Mouse (Mus musculus) hindbrain, postnatal 0 days (tissue): ENCODE measurements around the gene Myo16. TPM values are rescaled to one million over a fixed set of nuclear protein-coding genes. Genes with fewer than 3 reads are reported as not detected.

ENCODE experiments used
- ATAC-seq: fragments of 200-750 bp; cut with Nextera tagmentation; 2 replicates; pipeline ENCODE4 v1.8.0; 2017; ENCODE audit warnings: mild to moderate bottlenecking, moderate TSS enrichment, moderate library complexity
- DNase-seq: peaks from one replicate; pipeline ENCODE4 v3.0.0-alpha.2; 2015; ENCODE audit warnings: low spot score
- H3K27ac ChIP-seq: fragments of 300-500 bp; sonication (generic); 2 replicates; pipeline ENCODE4 v1.5.1; 2014; ENCODE audit warnings: mild to moderate bottlenecking
- H3K27me3 ChIP-seq: fragments of 300-500 bp; sonication (generic); 2 replicates; pipeline ENCODE4 v1.6.1; 2014; ENCODE audit warnings: low read length, mixed read lengths; ENCODE audit not compliant: insufficient read depth
- H3K36me3 ChIP-seq: fragments of 300-500 bp; sonication (generic); 2 replicates; pipeline ENCODE4 v1.6.1; 2014; ENCODE audit warnings: low read length, mixed read lengths; ENCODE audit not compliant: insufficient read depth
- H3K4me1 ChIP-seq: fragments of 300-500 bp; sonication (generic); 2 replicates; pipeline ENCODE4 v1.6.1; 2014; ENCODE audit warnings: antibody characterized with exemption, low read length, mixed read lengths; ENCODE audit not compliant: insufficient read depth
- H3K4me2 ChIP-seq: fragments of 300-500 bp; sonication (generic); 2 replicates; pipeline ENCODE4 v1.6.1; 2014; ENCODE audit warnings: low read depth, mild to moderate bottlenecking, low read length, moderate library complexity, mixed read lengths
- H3K4me3 ChIP-seq: fragments of 300-500 bp; sonication (generic); 2 replicates; pipeline ENCODE4 v1.5.1; 2014; ENCODE audit warnings: low read length
- H3K9ac ChIP-seq: fragments of 300-500 bp; sonication (generic); replicated peaks from 2 replicates; pipeline ENCODE4 v1.6.1; 2014; ENCODE audit warnings: mild to moderate bottlenecking, low read length, moderate library complexity, mixed read lengths
- H3K9me3 ChIP-seq: fragments of 300-500 bp; sonication (generic); 2 replicates; pipeline ENCODE4 v1.6.1; 2016; ENCODE audit warnings: low read length, mixed read lengths
- CTCF ChIP-seq: IDR thresholded peaks from 2 replicates; pipeline ENCODE4 v1.5.1; 2016; ENCODE audit warnings: antibody characterized with exemption, control low read depth, low read depth
- WGBS: fragments of 180-500 bp; shearing (Covaris S2); extraction: QIAGEN DNeasy Blood & Tissue Kit; methylation state at CpG from one replicate; pipeline ENCODE4 v1.1.7; 2014; 5-methylcytosine and 5-hydroxymethylcytosine counted together
- polyA plus RNA-seq: library from polyadenylated mRNA; unstranded; fragments of >200 nt; fragmentation: Nextera tagmentation; extraction: Ambion mirVana; gene quantifications from 2 replicates; pipeline ENCODE4 v1.2.1, GENCODE M21; 2015
- total RNA-seq: library from RNA; depleted of rRNA; stranded (reverse); fragments of >200 nt; gene quantifications from 2 replicates; pipeline ENCODE4 v1.2.3, GENCODE M21; 2014

Myo16 gene
- total and polyA plus RNA-seq, 2 experiments from 2014 or later, result 8.7 to 71.2 TPM

DNA sequence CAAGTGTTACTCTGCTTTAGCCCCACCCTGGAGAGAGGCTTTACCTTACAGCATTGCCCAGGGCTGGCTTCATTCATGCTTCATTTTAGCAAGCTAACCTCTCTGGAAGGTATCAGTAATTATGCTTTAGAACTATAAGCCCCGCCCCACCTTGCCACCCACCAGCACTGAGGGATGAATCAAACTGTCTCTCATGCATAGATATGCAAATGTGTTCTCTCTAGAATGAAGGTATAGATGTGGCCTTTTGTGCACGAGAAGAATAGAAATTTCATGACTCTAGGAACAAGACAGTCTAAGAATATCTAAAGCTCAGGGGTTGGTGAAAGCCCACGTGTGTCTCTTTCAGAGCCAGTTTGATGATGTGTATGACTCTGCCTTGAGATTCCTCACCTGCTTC is 288.9 kb downstream of the Myo16 start:
- DNase-seq (no peak), ATAC-seq (no peak)
- 28% methylated on average over 3 of the region's 3 CpGs for WGBS
- no peak overlapping the region for H3K27ac ChIP-seq
- H3K4me1 ChIP-seq, result no peaks in the 10 kb centered on the region
- no peak overlapping the region for H3K9ac ChIP-seq
- TF ChIP-seq CTCF, result no peak
- no peaks in the 10 kb centered on the region for H3K27me3 ChIP-seq
- H3K9me3 ChIP-seq, result no peaks in the 10 kb centered on the region
- no peak overlapping the region for H3K4me2 ChIP-seq
- H3K36me3 ChIP-seq, result peaks cover 4% of the 10 kb centered on the region; the same call in 1 of the 2 replicates
- no peak overlapping the region for H3K4me3 ChIP-seq

- TF ChIP-seq CTCF, result no peak
- no peak overlapping the region for H3K4me2 ChIP-seq
- DNase-seq (no peak), ATAC-seq (no peak)
- no peaks in the 10 kb centered on the region for H3K27me3 ChIP-seq
- no peak overlapping the region for H3K27ac ChIP-seq
- no peaks in the 10 kb centered on the region for H3K4me1 ChIP-seq
- no peak overlapping the region for H3K9ac ChIP-seq
- peaks cover 4% of the 10 kb centered on the region; the same call in 1 of the 2 replicates for H3K36me3 ChIP-seq
- no peaks in the 10 kb centered on the region for H3K9me3 ChIP-seq
- WGBS, result 90% methylated on average over 7 of the region's 7 CpGs
- H3K4me3 ChIP-seq, result no peak overlapping the region
Observed at GRCm38 (mm10) chr8:10445011-10445410, 291.3 kb downstream of the Myo16 start.

DNA sequence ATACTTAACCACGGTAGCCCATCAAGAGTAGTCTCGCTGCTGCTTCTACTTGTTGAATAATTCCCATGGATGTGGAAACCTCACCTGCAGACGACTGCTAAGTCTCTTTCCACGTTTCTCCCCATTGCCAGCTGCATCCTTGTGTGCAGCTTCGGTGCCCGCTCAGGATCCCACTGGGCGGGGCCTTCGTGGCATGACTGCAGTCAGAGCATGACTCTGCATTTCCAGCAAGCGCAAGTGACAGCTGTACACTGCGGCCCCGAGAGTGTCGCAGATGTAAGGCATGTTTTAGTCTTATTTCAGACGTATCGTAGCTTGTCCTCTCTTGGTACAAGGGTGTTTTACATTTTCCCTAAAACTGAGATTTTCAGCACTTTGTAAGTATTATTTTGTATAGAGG is 294.8 kb downstream of the Myo16 start:
- TF ChIP-seq CTCF, result no peak
- no peak for ATAC-seq
- H3K27ac ChIP-seq, result no peak overlapping the region

DNA sequence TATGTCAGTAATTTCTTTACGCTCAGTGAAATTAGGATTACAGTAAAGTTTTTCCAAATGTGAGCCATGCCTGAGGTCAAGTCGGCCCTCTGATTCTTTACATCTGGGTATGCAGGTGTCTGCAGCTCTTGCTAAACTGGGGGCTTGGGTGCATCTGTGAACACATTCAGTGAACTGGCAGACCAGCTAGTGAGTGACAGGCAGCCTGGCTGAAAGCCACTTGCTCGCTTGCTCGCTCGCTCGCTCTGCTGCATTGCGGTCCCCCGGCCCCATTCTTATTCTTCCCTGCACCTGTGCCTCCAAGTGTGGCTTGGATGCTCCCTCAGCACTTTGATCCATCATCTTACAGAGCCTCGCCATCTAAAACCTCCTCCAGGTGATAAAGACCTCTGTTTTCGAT is 299.3 kb downstream of the Myo16 start:
- H3K27me3 ChIP-seq, result no peaks in the 10 kb centered on the region
- H3K4me3 ChIP-seq, result no peak overlapping the region
- H3K27ac ChIP-seq, result no peak overlapping the region
- H3K4me2 ChIP-seq, result no peak overlapping the region
- H3K9ac ChIP-seq, result no peak overlapping the region
- no peaks in the 10 kb centered on the region for H3K36me3 ChIP-seq
- no peaks in the 10 kb centered on the region for H3K4me1 ChIP-seq
- no peak for TF ChIP-seq CTCF
- H3K9me3 ChIP-seq, result no peaks in the 10 kb centered on the region
- peak; percentile 64 for DNase-seq
- WGBS, result 43% methylated on average over 10 of the region's 10 CpGs
- no peak for ATAC-seq

More for the DNA sequence above, 294.8 kb downstream of the Myo16 start:
- H3K9ac ChIP-seq, result no peak overlapping the region
- no peaks in the 10 kb centered on the region for H3K9me3 ChIP-seq
- H3K27me3 ChIP-seq, result no peaks in the 10 kb centered on the region
- no peak overlapping the region for H3K4me2 ChIP-seq
- DNase-seq, result no peak
- no peak overlapping the region for H3K4me3 ChIP-seq
- no peaks in the 10 kb centered on the region for H3K36me3 ChIP-seq
- no peaks in the 10 kb centered on the region for H3K4me1 ChIP-seq
- 69% methylated on average over 14 of the region's 14 CpGs for WGBS

GRCm38 (mm10) chr8:10458151-10458649 is 304.5 kb downstream of the Myo16 start:
- Histone ChIP-seq H3K4me1 (no peaks in the 10 kb centered on the region), H3K27ac (no peak overlapping the region), H3K4me2 (no peak overlapping the region), H3K4me3 (no peak overlapping the region), H3K9ac (no peak overlapping the region), H3K9me3 (no peaks in the 10 kb centered on the region), H3K36me3 (no peaks in the 10 kb centered on the region), H3K27me3 (no peaks in the 10 kb centered on the region)
- 60% methylated on average over 9 of the region's 9 CpGs for WGBS
- DNase-seq (peak; percentile 33), ATAC-seq (peak; percentile 51; the same call in 1 of the 2 replicates)
- no peak for TF ChIP-seq CTCF

GRCm38 (mm10) chr8:10462271-10462670 is 308.6 kb downstream of the Myo16 start:
- no peak overlapping the region for H3K4me2 ChIP-seq
- H3K4me3 ChIP-seq, result no peak overlapping the region
- DNase-seq (no peak), ATAC-seq (no peak)
- H3K27ac ChIP-seq, result no peak overlapping the region
- no peak for TF ChIP-seq CTCF
- no peaks in the 10 kb centered on the region for H3K4me1 ChIP-seq
- H3K9ac ChIP-seq, result no peak overlapping the region
- H3K9me3 ChIP-seq, result no peaks in the 10 kb centered on the region
- H3K36me3 ChIP-seq, result no peaks in the 10 kb centered on the region
- no peaks in the 10 kb centered on the region for H3K27me3 ChIP-seq
- 79% methylated on average over 5 of the region's 5 CpGs for WGBS

DNA sequence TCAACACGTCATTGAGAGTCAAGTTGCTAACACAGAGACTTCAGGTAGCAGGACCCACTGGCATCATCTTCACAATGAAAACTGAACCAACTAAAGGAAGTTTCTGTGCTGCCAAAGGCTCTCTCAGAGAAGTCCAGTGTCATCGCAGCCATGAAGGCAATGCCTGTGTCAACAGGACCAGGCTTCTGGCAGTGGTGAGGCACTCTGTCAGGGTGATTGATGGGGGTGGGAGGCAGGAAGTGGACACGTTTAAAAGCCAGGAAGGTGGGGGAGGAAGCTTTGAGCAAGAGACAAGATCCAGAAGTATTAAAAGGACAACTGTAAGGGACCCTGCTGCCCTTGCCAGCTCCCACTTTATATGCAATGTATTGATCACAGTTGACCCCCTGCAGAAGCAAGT is 314.8 kb downstream of the Myo16 start:
- no peak for TF ChIP-seq CTCF
- no peaks in the 10 kb centered on the region for H3K9me3 ChIP-seq
- ATAC-seq, result no peak

More for the DNA sequence above, 314.8 kb downstream of the Myo16 start:
- Histone ChIP-seq H3K4me3 (no peak overlapping the region), H3K4me1 (no peaks in the 10 kb centered on the region), H3K27ac (no peak overlapping the region), H3K36me3 (no peaks in the 10 kb centered on the region), H3K4me2 (no peak overlapping the region), H3K27me3 (no peaks in the 10 kb centered on the region), H3K9ac (no peak overlapping the region)
- 50% methylated on average over 3 of the region's 3 CpGs for WGBS
- no peak for DNase-seq
